Mouse (Mus musculus) regulatory T cell (primary cell): ENCODE measurements around the gene Nr1i3.

Experiments used
- in situ Hi-C: fragments of 300-600 bp; cut with MboI, MseI; formaldehyde crosslinking; loops from one replicate; pipeline ENCODE4 v1.15.1; 2025; ENCODE audit warnings: high pct_unique_total_duplicates

The Nr1i3 gene

GRCm38 (mm10) chr1:171195046-171195822, 18.5 kb upstream of the Nr1i3 start:
- in situ Hi-C loops: no loop called here

GRCm38 (mm10) chr1:171195887-171196397, 17.8 kb upstream of the Nr1i3 start, which contains the start of gene Pcp4l1:
TSS of gene Pcp4l1 (minus strand) at chr1:171196268.
- in situ Hi-C loops: no loop called here

DNA sequence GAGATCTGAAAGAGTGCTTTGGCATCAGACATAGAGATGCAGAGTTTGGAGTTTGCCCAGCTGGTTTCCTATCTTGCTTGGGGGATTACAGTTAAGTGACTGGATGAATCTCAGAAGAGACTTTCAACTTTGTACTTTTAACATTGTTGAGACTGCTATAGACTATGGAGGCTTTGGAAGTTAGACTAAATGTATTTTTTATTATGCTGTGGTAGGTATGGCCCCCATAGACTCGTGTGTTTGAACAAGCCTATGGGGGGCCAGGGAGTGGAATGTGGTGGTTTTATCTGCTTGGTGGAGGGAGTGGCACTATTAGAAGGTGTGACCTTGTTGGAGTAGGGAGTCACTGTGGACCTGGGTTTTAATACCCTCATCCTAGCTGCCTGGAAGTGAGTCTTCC, 14.2 kb upstream of the Nr1i3 start:
- in situ Hi-C loops: no loop called here

DNA sequence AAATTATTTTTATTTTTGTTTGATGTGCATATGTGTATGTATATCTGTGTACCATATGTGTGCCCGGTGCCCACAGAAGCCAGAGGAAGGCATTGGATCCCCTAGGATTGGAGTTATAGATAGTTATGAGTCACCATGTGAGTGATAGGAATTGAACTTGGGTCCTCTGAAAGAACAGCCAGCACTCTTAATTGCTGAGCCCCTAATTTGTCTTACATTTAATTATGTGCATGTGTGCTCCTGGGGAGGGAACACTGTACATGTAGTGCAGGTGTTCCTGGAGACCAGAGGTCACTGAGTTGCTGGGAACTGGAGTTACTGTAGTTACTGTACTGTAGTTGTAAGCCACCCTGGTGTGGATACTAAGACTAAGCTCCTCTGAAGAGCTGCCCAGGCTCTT, 13.0 kb upstream of the Nr1i3 start:
- in situ Hi-C loops: loop anchor here (10.0 kb wide), 1 partner anchor 1246 kb away; no protein-coding TSS in a partner anchor

GRCm38 (mm10) chr1:171203471-171204248, 10.1 kb upstream of the Nr1i3 start:
- in situ Hi-C loops: loop anchor here (10.0 kb wide), 1 partner anchor 1249 kb away; no protein-coding TSS in a partner anchor

DNA sequence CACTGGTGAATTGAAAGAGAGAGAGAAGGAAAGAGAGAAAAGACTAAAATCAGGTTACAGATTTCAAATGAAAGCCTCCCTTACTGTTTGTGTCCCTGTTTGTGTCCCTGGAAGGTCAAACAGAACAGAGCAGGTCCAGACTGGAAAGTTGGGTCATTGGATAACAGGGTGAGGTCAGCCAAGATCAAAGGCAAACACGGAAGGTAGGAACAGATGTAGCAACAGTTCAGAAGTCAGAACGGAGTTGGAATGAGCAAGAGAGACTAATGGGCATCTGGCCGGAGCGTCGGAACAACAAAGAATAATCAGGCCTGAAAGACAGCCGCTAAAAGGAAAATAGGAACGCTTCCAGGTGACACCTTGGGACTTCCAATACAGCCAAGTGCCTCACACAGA, 9.5 kb upstream of the Nr1i3 start:
- in situ Hi-C loops: loop anchor here (10.0 kb wide), 1 partner anchor 1249 kb away; no protein-coding TSS in a partner anchor

DNA sequence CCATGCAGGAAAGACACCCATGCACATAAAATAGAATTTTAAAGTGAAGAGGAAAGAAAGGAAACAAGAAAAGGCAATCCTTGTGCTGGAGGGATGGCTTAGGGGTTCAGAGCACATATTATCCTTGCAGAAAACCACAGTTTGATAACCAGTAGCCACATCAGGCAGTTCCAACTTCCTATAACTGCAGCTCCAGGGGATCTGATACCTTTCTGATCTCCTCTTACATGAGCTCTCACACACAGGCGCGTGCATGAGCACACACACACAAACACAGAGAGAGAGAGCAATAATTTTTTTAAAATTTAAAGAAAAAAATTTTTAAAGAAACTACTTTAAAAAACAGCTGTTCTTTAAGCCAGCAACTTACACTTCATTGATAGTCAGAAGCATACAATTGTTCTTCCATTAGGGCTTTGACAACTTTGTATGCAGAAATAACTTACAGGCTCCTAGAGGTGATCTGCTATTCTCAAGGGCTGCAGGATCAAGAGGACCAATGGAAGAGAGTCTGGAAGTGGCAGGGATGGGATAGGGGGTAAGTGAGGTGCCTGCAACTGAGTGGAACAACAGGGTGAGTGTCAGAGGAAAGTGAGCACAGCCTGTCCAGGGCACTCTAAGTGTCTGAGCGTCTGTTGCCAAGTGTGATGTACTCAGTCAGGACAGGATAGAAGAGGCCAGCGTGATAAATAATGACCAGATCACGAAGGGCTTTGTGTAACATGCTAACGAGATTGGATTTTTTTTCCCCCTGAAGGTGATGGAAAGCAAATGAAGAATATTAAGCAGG, 7.9 kb upstream of the Nr1i3 start:
- in situ Hi-C loops: loop anchor here (10.0 kb wide), 1 partner anchor 1251 kb away; no protein-coding TSS in a partner anchor

- in situ Hi-C loops: loop anchor here (10.0 kb wide), 1 partner anchor 1255 kb away; no protein-coding TSS in a partner anchor
Observed at GRCm38 (mm10) chr1:171209409-171209808, 4.4 kb upstream of the Nr1i3 start.

- in situ Hi-C loops: loop anchor here (5.0 kb wide), 1 partner anchor 41 kb away; no protein-coding TSS in a partner anchor
Observed at GRCm38 (mm10) chr1:171212854-171213253, 916 bp upstream of the Nr1i3 start.

GRCm38 (mm10) chr1:171216241-171216955, 2.6 kb downstream of the Nr1i3 start:
- in situ Hi-C loops: no loop called here

- in situ Hi-C loops: loop anchor here (5.0 kb wide), 1 partner anchor 99 kb away; no protein-coding TSS in a partner anchor
Observed at GRCm38 (mm10) chr1:171220871-171221270, 7.1 kb downstream of the Nr1i3 start.

GRCm38 (mm10) chr1:171221281-171222193, 7.8 kb downstream of the Nr1i3 start:
- in situ Hi-C loops: loop anchor here (5.0 kb wide), 1 partner anchor 99 kb away; no protein-coding TSS in a partner anchor

- in situ Hi-C loops: loop anchor here (5.0 kb wide), 1 partner anchor 100 kb away; no protein-coding TSS in a partner anchor
Observed at GRCm38 (mm10) chr1:171222238-171223155, 8.7 kb downstream of the Nr1i3 start, which contains the start of gene Tomm40l. TSS of gene Tomm40l (minus strand) at chr1:171222514.

DNA sequence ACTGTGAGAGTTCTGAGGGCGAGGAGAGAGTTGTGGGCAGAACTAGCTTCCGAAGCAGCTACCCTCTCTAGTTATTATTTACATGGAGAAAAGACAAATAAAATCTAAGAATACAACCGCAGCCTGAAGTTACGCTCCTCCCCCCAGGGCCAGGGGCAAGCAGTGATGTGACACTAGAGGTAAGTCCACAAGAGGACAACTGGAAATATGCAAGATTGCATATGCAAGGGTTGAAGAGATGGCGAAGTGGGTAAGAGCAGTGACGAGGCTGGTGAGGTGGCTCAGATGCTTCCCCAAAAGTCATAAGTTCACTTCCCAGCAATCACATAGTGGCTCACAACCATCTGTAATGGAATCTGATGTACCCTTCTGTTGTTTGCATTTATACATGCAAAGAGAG, 9.4 kb downstream of the Nr1i3 start:
- in situ Hi-C loops: loop anchor here (5.0 kb wide), 1 partner anchor 101 kb away; no protein-coding TSS in a partner anchor

DNA sequence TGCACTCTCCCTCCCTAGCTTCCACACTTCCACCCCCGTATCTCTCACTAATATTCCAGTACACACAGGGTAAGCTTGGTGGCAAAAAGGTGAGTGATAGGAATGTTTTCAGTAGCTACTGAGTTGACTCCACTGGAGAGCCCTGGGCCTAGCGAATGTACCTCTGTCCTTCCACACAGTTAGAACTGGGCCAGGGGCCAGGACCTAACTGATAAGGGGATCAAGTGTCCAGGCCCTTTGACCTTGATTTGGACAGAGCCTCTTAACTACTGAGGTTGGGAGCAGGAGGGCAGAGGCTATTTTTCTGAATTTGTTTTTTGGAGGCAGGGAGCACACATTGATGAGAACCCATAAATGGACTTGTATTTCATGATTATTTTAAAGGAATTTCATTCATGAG, 10.0 kb downstream of the Nr1i3 start:
- in situ Hi-C loops: loop anchor here (5.0 kb wide), 1 partner anchor 101 kb away; no protein-coding TSS in a partner anchor

DNA sequence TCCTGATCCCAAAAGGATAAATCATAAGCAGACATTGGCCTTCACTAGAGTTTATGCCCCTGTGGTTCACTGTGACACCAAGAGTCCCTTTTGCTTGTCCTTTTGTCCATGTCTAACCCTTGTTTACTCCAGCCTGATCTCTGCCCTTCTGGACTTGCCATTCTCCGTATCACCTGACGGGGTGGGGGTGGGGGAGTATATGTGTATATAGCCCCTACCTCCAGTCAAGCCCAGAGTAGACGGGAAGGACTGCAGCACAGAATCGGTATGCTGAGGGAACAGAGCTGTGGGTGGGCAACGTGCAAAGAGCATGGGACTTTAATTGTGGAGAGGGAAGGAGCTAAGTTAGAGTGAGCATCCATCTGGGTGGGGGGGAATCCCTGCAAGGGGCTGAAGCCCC, 11.1 kb downstream of the Nr1i3 start, which contains the start of gene Apoa2:
Gene Apoa2 (plus strand): TSS at position 198 of the 400 bp plus-strand sequence.
- in situ Hi-C loops: loop anchor here (5.0 kb wide), 1 partner anchor 103 kb away; no protein-coding TSS in a partner anchor

DNA sequence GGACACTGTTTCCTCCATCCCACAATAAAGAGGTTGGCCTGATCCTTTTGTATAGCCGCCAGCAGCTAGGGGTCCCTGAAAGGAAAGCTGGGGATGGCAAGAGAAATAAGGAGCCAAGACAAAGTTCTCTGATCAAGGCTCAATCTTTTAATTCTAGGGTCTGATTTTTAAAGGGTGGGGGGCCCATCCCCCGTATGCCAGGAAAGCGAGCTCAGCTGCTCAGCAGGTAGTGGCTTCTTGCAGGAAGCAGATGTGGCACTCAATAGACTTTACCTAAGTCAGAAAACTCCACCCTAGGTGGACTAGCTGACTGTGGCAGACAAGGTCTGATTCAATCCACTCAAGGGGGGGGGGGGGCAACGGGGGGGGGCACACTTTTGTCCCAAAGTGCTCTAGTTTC, 13.0 kb downstream of the Nr1i3 start:
- in situ Hi-C loops: no loop called here

GRCm38 (mm10) chr1:171227879-171228278, 14.1 kb downstream of the Nr1i3 start:
- in situ Hi-C loops: no loop called here
